Mouse (Mus musculus): ENCODE results near the gene Gm8994.

Gm8994 gene

DNA sequence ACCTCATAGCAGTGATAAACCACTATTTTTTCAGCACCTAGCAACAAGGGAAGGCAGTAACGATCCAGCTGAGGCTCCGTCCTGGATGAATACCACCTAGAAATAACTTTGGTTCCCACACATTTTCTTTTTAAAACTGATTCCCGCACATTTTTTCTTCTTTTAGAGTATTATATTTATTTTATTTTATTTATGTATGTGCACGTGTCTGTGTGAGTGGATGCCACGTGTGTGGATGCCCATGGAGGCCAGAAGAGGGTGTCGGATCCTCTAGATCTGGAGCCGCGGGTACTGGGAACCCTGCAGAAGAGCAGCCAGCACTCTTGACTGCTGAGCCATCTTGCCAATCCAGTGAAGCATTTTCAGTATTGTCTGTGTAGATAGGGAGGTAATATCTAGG is 36.0 kb downstream of the Gm8994 start:
- no peak for DNase-seq (ENCODE audit: low spot score in 2 of 2)

DNA sequence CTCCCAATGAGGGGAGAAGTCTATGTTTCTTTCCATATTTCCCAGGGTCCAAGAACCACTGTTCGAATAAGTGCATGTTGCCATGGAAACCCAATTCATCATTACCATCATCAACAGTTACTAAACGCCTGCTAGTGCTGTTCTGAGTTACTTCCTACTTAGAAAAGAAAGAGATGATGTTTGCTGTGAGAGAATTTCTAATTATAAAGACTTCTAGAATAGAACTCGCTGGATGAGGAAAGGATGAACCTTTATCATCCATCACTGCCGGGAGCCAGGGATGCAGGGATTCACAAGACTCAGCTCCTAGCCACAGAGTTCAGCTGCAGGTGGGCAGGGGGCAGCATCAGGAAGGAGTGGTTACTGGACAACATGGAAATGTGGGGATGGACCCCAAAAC is 36.7 kb downstream of the Gm8994 start:
- DNase-seq (ENCODE audit: low spot score in 2 of 2) = no peak

DNA sequence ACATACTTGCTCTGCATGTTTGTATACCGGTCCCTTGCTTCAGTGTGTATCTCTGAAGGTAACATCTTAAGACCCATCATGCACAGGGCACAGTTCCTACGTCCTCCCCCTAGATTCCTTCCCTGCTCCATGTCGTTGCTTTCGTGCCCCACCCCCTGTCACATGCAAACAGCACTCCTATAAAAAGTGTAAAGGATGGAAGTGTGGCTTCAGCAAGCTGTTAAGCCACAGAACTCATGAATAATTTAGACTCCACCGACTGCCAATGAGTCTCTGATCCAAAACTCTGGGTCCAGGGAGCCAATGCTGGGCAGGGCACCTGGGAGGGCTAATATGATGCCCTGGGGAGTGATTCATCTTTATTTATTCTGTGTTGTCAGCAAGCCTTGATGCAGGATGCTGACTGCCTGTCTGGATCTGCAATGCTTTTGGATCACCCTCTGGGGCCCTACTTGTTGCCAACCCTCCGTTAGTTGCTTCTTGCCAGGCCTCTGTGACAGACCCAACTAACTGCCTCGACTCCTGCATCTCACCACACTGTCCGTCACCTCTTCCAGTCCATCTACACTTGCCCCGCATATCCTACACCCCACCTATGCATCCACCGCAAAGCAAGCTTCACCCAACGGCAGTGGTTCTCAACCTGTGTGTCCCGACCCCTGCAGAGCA is 37.2 kb downstream of the Gm8994 start:
- no peak for DNase-seq (ENCODE audit: low spot score in 2 of 2)

DNA sequence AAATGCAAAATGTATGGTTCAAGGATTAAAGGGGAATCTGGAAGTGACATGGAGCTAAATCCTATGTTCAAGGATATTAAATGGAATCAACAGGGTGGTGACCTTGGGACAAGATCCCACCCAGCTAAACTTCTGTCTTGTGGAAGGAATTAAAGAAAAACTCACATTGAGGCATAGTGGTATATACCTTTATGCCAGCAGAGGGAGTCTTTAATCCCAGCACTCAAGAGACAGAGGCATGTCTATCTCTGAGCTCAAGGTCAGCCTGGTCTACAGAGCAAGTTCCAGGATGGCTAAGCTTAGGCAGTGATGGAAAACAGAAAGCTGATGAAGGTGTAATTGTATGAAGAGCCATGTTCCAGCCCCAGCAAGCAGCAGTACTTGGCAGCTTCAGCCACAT is 48.8 kb downstream of the Gm8994 start:
- no peak for DNase-seq (ENCODE audit: low spot score in 2 of 2)
